Mouse (Mus musculus) MN1 (cell line): Measurements from ENCODE around the gene Cfap97d2.

Source experiments
- DNase-seq: peaks from one replicate; pipeline ENCODE4 v3.0.0-alpha.2; 2016; ENCODE audit warnings: low spot score

The Cfap97d2 gene

DNA sequence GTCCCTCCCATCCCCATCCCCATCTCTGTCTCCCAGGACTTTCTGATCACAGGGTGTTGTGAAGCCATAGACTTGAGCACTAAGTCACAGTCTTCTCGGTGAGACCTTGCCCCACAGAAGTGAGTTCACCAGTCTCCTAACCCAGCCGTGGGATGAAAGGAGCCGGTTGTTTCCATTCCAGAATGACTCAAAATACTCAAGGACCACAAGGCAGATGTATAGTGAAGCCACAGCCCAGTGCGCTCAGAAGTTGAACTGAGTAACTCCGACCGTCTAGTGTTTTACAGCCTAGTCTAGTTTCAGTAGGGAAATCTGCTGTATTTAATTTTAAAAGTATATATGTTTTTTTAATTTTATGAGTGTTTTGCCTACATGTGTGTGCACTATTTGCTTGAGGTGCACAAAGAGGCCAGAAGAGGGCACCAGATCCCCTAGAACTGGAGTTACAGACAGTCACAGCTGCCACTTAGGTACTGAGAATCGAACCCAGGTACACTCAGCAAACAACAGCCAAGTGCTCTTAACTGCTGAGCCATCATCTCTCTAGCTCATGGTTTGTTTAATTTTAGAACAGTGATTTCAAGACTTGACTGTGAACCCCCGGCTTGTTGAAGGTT lies 18.5 kb upstream of the Cfap97d2 start:
- DNase-seq = no peak

DNA sequence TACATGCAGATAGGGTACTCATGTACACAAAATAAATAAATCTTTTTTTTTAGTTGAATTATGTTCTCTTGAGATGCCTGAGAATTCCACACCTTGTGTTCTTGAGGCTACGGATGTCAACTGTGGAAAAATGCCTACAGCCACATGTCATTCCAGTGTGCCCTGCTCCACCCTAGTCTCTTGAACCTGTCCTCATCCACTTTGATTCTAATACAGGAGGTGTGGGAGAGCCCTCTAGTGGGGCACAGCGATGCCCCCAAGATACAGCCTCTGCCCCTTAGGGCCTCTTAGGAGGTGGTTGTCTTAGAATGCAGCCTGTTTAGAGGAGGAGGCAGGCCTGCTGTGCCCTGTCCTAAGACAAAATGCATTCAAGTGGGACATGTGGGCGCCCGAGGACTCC lies 17.7 kb upstream of the Cfap97d2 start:
- no peak for DNase-seq

DNA sequence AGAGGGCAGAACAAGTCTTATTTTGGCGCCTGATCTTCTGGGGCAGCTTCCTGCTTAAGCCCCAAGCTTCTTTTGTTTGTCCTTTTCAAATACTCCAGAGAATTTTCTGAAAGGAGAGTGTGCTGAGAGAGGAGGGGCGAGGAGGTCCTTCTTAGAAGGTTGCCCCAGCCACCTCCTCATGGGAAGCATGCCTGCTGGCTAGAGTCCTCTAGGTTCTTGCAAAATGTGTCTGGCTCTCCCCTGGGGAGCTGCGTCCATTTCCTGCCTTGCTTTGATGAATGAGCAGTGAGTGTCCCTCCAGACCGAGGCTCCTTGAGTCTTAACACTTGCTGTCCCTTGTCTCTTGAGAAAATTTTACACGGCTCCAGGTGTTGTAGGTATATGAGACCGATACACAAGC lies 17.2 kb upstream of the Cfap97d2 start:
- DNase-seq = no peak

DNA sequence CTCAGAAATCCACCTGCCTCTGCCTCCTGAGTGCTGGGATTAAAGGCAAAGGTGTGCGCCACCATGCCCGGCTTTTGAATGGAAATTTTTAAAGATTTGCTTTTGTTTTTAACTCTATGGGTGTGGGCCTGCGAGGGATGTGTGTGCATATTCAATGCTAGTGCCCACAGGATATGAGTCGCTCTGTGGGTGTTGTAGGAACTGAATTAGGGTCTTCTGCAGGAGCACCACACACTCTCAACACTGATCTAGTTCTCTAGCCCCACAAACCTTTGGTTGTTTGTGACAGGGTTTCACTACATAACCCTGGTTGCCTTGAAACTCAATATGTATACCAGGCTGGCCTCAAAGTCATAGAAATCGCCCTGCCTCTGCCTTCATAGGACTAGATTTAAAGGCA lies 16.4 kb upstream of the Cfap97d2 start:
- DNase-seq = no peak

DNA sequence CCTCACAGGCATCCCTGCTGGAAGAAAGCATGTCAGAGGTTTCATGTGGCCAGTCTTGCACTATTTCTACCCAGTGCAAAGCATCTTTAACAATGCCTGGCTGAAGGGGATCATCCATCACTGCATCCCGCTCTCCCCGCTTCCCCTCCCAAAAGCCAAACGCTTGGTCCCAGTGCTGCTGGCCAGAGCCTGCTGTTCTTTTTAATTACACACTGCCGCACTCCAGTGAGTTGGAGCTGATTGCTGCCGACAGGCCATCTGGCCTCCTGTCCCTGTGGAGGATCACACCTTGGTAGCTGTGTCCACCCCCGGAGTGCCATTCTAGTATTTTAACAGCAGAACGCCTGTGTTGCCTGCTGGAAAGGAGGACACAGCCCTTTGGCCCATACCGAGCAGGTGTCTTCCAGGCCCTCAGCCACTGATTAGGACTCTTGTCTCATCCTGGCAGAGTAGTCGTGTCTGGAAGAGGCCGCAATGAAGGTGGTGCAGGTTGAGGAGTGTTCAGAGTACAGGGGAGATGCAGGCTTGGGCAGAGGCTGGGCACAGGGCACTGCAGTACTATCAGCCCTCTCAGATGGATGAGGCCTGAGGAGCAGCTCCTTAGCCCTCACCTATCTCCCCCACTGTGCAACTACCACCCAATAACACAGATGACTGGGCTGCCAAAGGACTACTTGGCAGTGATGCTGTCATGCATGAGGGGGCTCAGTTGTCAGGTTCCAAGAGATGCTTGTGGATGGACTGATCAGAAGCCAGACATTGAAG lies 13.2 kb upstream of the Cfap97d2 start:
- peak; percentile 46 for DNase-seq

DNA sequence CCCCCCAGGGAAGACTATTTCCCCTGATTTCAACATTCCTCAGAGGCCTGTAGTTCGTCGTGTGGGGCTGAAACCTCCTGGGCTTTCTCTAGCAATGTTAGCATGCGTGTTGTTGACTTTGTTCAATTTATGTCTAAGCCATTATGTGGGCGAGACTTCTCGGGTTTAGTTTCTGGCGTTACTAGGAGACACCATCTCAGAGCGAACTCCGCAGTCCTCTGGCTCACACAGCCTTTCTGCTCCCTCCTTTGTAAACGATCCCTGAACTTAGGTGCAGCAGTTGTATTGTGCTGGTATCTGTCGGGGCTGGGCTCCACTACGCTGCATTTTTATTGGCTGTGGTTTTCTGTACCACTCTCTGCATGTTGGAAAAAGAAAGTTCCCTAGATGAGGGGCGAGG lies 11.0 kb upstream of the Cfap97d2 start:
- DNase-seq = no peak

DNA sequence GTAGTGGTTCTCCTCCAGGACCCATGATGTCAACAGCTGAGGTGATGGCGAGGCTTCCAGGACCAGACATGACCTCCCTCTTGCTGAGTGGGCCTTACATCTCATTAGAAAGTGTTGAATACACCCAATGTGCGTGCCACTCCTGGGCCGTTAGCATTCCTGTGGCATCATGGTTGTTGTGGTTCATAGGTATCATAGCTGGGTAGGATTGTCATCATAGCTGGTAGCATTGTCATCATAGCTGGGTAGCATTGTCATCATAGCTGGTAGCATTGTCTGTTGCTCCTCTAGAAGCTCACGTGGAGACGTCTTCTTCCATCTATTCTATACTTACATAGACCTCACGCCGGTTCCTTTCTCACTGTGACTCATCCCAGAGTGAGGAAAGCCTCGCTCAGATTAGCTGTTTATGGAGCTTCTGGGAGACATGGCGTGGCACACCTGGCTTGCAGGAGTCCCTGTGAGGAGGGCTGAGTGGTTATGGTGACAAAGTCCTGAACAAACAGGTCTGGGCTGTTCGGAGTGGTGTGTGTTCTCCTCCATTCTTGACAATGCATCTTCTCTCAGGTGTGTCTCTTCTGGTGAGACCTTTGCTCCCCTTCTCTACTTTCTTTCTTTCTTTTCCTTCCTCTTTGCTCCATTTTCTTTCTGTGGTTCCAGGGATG lies 10.4 kb upstream of the Cfap97d2 start:
- no peak for DNase-seq

DNA sequence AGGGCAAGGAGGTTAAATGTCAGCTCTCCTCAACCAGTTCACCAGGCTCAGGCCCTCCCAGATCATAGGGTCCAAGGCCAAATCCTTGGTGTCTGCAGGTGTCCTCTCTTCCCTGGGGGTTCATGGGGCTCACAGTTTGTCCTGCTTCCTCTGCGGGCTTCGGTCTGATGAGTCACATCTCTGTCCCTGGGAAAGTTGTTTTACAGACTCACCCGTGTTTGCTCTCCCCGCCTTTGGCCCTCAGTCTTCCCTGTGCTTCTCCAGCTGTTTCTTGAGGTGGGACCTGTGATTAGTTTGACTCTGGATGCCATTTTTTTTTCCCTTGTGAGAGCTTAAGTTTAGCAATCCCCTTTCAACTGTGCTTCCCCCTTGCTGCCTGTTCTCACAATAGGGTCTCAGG lies 9.5 kb upstream of the Cfap97d2 start:
- no peak for DNase-seq

DNA sequence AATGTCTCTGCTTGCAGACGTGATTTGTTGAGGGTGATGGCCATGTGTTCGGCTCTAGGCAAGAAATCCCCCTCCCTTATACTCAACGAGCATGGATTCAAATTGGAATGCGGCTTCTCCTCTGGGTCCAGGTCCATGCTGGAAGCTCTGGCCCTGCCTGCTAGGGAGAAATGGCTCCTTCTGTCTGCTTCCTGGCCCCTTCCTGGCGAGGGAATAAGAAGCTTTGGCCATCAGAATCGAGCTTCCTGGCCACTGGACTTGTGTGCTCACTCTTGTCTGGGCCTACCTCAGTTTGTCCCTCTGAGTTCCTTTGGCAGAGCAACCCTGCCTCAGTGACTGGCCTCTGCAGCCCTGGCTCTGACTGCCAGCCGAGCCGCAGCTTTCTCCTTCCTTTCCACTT lies 8.5 kb upstream of the Cfap97d2 start:
- no peak for DNase-seq

DNA sequence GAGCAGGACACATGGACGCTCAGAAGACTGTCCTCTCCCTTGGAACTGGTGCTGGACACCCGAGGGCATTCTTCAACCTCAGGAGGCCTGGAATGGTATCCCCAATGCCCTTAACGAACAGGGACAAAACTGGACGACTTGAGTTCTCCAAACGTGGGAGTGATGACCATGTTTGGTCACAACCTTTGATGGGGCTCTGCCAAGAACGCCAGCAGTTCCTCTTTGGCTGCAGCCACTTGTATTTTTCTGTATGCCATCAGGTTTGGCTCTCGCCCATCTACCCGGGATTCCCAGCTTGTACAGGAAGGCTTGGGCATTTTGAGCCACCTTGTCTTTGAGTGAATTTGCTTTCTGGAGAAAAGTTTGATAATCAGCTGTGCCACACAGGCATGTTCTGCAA lies 8.0 kb upstream of the Cfap97d2 start:
- DNase-seq = no peak

DNA sequence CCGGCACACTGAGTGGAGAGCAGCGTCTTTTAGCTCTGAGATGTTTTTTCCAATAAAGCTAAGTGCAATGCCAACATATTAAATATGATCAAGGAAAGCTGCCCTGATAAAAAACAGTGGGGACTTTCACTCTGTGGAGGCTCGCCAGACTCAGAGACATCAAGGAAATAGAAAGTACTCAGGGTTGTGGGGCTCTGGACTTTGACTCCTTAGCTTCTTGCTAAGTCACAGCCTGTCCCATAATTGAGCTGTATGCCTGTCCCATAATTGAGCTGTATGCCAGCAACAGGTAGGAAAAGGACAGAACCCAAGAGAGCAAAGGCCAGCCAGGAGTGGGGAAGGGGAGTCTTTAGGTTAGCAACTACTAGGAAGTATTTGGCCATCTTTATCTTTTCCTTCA lies 7.4 kb upstream of the Cfap97d2 start:
- no peak for DNase-seq

DNA sequence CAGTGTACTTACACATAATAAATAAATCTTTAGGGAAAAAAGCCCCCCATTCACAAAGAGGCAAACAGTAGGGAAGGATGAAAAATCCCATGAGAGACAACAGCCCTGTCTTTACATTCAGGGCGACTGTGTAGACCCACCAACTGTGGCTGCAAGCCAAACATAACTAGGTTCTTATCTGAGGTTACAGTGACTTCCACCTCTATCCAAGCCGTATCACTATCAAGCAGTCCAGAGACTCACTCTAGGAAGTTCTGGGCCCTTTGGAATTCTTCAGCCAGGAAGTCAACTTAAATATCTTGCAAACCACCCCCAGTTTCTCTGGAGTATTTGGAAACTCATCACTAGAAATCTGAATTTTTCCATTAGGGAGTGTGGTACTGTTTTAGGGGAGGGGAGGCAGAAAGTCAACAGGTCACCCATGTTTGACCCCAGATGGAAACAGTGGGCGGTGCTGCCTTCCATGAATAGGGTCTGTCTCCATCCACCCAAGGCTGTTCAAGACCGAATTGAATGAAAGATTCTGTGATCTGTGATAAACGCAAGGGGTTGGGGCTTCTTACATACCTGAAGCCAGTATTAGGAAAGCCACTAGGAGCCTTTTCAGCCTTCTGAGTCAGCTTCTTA lies 6.3 kb upstream of the Cfap97d2 start:
- no peak for DNase-seq

DNA sequence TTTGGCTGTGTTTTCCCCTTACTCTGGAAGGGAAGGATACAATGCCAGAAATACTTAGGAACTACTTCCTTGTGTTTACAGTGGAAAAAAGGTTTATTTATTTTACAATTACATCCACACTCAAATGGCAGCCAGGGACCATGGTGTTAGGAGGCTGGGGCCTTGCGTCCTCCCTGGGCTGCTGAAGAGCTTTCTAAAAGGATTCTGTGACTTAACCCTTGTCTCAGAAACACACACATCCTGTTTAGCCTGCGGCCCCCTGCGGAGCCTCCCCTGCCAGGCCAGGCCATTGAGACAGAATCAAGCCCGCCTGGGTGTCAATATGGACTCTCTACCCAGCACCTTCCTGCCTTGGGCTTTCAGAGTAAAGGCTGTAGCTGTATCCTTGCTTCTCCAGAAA lies 2.9 kb upstream of the Cfap97d2 start:
- no peak for DNase-seq

DNA sequence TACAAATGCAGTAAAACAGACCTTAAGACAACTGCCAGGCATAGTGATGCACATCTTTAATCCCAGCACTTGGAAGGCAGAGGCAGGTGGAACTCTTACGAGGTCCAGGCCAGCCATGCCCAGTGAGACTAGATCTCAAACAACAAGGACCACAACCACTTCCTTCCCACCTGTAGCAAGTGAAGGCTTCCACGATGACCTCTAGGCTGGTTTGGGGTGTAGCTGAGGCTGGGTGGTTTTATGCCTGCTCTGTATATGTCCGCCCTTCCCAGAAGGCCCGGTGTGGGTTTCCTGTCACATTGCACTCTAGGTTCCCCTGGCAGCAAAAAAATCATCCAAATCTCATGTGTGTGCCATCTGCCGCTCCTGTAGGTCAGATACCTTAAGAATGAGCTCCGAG lies 1.9 kb upstream of the Cfap97d2 start:
- no peak for DNase-seq

DNA sequence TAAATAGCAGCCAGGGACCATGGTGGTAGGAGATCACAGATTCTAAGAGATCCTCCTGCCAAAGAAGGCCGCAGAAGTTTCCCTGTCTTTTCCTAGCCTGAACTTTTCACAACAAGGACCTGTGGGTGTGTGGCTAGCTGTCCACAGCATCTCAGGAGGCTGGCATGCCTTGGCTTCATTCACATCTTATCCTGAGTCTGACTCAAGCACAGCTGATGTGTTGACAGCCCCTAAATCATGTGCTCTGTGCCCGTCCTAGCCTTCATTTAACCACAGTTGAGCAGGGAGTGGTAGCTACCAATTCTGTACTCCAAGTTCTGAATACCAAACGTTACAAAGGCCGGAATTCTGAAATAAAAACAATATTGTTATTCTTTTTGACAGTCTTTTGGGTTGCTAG lies 1.4 kb upstream of the Cfap97d2 start:
- no peak for DNase-seq

DNA sequence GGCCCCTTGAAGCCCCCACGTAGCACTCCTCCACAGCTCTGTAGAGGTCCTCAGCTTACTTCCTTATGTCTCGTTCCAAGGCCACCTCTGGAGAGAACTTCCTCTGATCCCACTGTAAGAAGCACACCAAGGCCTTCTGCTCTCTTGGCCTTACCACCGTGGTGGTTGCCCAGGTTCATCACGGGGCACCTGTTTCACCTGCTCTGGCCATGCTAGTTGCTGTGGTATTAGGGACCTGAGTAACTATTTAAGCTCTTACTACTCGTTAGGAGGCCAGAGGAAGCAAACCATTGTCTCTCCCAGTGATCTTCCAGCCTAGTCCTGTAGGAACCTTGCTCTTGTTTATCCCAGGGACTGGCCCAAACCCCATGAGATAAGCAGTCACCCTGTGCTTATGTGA lies 1.2 kb downstream of the Cfap97d2 start:
- DNase-seq = peak; percentile 58

DNA sequence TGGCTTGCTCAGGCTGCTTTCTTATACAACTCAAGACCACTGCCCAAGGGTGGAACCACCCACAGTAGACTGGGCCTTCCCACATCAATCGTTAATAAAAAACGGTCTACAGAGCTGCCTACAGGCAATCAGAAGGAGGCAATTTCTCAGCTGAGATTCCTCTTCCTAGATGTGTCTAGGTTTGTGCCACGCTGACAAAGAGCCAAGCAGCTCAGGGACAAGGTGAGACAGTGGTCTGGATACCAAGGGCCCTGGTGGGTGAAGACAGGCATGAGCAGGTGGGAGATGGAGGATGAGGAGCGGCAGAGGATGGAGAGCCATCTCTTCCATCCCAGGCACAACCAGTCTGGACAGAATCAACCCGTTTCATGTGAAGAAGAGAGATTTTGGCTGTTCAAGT lies 2.8 kb downstream of the Cfap97d2 start:
- peak; percentile 55 for DNase-seq

DNA sequence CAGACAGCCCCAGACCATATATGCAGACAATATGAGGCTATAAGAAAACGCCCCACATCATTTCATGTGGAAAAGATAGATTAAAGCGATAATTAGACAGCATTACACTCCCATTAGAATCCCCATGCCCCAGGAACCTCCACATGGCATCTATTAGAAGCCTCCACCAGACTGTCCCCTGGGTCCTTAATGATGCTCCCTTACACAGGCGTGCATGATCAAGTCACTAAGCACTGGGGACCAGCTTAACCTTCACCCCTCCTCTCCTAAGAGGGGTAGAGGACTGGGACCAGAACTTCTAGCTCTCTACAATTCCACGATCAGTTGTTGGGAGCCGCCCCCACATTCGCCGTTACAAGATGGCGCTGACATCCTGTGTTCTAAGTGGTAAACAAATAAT lies 13.3 kb downstream of the Cfap97d2 start:
- peak; percentile 87 for DNase-seq

DNA sequence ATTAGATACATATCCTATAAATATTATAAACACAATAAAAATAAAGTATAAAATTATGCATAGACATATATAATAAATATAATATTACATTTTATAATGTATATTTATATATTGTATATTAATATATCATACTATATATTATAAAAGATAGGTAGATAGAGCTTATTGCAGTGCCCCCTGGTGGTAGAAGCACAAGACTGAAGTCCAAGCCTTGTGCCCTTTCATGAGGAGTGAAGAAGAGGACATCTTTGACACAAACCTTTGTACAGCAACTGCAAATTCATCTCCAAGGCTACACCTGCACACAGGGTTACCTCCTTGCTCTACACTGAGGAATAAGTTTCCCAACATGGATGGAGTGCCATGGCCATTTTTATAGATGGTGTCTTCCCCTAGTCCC lies 20.0 kb downstream of the Cfap97d2 start:
- peak; percentile 83 for DNase-seq

DNA sequence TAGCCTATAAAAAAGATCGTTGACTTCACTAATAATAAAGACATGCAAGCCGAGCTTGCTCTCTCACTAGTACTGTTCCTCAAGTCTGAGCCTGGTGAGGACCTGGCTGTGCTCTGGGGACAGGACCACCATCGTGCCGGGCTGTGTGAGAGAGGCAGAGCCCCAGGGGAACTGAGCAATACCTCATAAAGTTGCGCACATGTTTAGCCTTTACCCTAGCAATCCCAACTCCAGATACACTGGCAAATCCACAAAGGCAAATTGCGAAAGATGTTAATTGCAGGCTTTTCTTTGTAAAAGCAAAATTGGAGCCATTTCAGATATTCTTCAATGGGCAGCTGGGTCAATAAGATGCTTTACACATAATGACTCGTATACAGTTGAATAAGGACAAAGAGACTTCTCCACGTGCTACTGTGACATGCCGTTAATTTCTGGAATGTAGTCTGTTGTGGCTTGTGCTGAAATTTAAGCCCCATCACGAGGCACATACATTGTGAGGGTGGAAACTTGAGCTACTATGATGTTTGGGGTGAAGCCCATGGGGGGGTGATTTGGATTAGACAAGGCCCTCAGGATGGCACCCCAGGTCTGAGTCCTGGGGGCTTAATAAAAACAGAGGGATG lies 21.9 kb downstream of the Cfap97d2 start:
- DNase-seq = peak; percentile 78

DNA sequence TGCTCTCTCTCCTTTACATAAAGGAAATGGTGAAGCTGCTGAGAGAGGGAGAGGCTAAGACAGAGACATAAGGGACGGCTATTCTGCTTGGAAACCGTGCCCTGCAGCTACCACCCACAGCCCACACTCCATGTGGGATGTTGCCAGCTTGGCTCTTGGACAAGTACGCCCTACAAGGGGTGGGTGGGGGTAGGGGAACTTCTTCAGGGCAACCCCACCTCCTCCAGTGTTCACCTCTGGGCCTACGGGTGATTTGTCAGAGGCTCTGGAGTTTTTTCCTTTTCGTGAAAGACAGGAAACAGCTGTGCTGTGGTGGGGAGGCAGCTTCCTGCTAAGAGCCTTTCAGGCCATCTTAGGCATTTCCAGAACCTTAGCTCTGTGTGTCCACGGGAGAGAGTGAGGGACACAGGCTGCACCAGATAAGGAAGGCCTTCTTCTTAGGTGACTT lies 34.7 kb downstream of the Cfap97d2 start:
- DNase-seq = peak; percentile 44

DNA sequence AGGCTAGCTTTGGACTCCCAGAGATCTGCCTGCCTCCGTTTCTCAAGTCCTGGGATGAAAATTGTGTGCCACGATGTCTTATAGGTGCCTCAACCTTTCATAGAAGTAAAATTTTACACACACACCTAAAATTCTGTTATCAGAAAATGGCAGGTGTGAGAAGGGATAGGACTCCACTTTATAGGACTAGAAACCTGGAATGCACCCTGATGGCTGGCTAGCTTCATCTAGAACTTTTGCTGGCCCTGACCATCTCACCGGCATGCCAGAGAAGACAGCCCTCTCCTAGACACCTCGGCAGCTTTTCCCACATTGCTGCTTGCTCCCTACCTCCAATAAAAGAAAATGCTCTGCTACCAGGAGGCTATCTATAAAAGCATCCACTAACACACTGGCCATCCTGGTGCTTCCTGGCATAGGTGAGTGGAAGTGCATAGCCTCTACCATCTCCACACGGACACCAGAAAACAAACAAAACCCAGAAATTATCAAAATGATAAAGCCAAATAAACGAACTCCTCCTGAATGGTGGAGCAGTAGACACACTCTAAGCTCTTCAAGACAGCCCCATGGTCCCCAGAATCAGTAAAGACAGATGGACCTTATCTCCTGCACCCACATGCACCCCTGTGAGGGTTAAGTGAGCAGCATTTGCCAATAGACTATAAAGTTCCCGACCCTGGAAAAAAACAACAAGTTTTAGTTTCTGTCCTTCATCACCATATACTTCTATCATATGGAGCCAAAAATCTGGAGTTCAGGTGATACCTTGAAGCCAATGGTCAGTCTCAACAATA lies 35.3 kb downstream of the Cfap97d2 start:
- no peak for DNase-seq
